Mouse (Mus musculus) ovary, postnatal 36 days (tissue): ENCODE data around the gene Prx.

ENCODE experiments used
- DNase-seq: peaks from one replicate; pipeline ENCODE4 v3.0.0; 2022; ENCODE audit warnings: low spot score, mixed read lengths

Prx gene

GRCm38 (mm10) chr7:27560291-27560887 lies 61.3 kb downstream of the Prx start:
- no peak for DNase-seq

DNA sequence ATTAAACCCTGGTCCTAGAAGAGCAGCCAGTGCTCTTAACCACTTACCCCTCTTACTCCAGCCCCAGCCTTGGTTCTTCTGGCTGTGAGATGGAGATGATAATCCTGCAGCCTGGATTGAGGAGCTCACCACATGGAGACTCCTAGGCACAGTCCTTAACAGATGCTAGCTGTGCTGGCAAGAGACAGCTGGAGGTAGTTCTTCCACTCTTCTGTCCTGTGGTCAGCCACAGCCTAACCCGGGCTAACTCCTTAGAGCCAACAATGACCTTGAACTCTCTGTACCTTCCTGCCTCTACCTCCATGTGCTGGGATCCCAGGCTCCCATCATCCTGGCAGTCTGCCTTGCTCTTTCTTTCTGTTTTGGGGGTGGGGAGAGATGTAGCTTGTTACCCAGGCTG lies 61.9 kb downstream of the Prx start:
- no peak for DNase-seq
